Mouse (Mus musculus): ENCODE results near the gene Lefty2. TPM values are rescaled to one million over a fixed set of nuclear protein-coding genes. Genes with fewer than 3 reads are reported as not detected.

Lefty2 gene
- polyA plus RNA-seq, 1 experiment: 1.9 TPM

GRCm38 (mm10) chr1:180875126-180875525 lies 17.8 kb upstream of the Lefty2 start:
- H3K27me3 ChIP-seq (ENCODE audit: control insufficient read depth, insufficient read depth, low read length): no peaks in the 10 kb centered on the region
- H3K27ac ChIP-seq (ENCODE audit: control insufficient read depth, insufficient read depth, low read length): peak overlapping the region; percentile 55
- 36% methylated on average over 9 of the region's 9 CpGs for WGBS
- H3K4me1 ChIP-seq (replicated peaks; ENCODE audit: control insufficient read depth, insufficient read depth, low read length): peaks cover 15% of the 10 kb centered on the region
- DNase-seq: peak; percentile 55
- no peak for TF ChIP-seq CTCF (IDR thresholded peaks at IDR 0.05; ENCODE audit: borderline replicate concordance, control insufficient read depth, extremely low read depth, insufficient read depth, low read length, poor library complexity)
- no peak for TF ChIP-seq POLR2A (IDR thresholded peaks at IDR 0.05; ENCODE audit: control insufficient read depth, extremely low read depth, insufficient read depth, low read length, poor library complexity)
- H3K4me3 ChIP-seq (ENCODE audit: control insufficient read depth, insufficient read depth, low read length): no peak overlapping the region
- H3K36me3 ChIP-seq (ENCODE audit: control insufficient read depth, insufficient read depth, low read length): no peaks in the 10 kb centered on the region

- Histone ChIP-seq H3K27ac (ENCODE audit: control insufficient read depth, insufficient read depth, low read length) (no peak overlapping the region), H3K4me1 (replicated peaks; ENCODE audit: control insufficient read depth, insufficient read depth, low read length) (peaks cover 20% of the 10 kb centered on the region), H3K36me3 (ENCODE audit: control insufficient read depth, insufficient read depth, low read length) (no peaks in the 10 kb centered on the region), H3K27me3 (ENCODE audit: control insufficient read depth, insufficient read depth, low read length) (no peaks in the 10 kb centered on the region), H3K4me3 (ENCODE audit: control insufficient read depth, insufficient read depth, low read length) (no peak overlapping the region)
- TF ChIP-seq CTCF (IDR thresholded peaks at IDR 0.05; ENCODE audit: borderline replicate concordance, control insufficient read depth, extremely low read depth, insufficient read depth, low read length, poor library complexity): no peak
- no peak for TF ChIP-seq POLR2A (IDR thresholded peaks at IDR 0.05; ENCODE audit: control insufficient read depth, extremely low read depth, insufficient read depth, low read length, poor library complexity)
- 86% methylated on average over 4 of the region's 4 CpGs for WGBS
- DNase-seq: no peak
These were observed 15.4 kb upstream of the Lefty2 start for GRCm38 (mm10) chr1:180877466-180877865.

GRCm38 (mm10) chr1:180881768-180882167 lies 11.1 kb upstream of the Lefty2 start:
- no peak overlapping the region for H3K27ac ChIP-seq (ENCODE audit: control insufficient read depth, insufficient read depth, low read length)
- 61% methylated on average over 3 of the region's 3 CpGs for WGBS
- no peaks in the 10 kb centered on the region for H3K36me3 ChIP-seq (ENCODE audit: control insufficient read depth, insufficient read depth, low read length)
- no peaks in the 10 kb centered on the region for H3K27me3 ChIP-seq (ENCODE audit: control insufficient read depth, insufficient read depth, low read length)
- peaks cover 35% of the 10 kb centered on the region for H3K4me1 ChIP-seq (replicated peaks; ENCODE audit: control insufficient read depth, insufficient read depth, low read length)
- DNase-seq: no peak
- no peak overlapping the region for H3K4me3 ChIP-seq (ENCODE audit: control insufficient read depth, insufficient read depth, low read length)
- TF ChIP-seq POLR2A (IDR thresholded peaks at IDR 0.05; ENCODE audit: control insufficient read depth, extremely low read depth, insufficient read depth, low read length, poor library complexity): no peak
- no peak for TF ChIP-seq CTCF (IDR thresholded peaks at IDR 0.05; ENCODE audit: borderline replicate concordance, control insufficient read depth, extremely low read depth, insufficient read depth, low read length, poor library complexity)

GRCm38 (mm10) chr1:180883731-180884130 lies 9.2 kb upstream of the Lefty2 start:
- Histone ChIP-seq H3K4me1 (replicated peaks; ENCODE audit: control insufficient read depth, insufficient read depth, low read length) (peaks cover 46% of the 10 kb centered on the region), H3K36me3 (ENCODE audit: control insufficient read depth, insufficient read depth, low read length) (no peaks in the 10 kb centered on the region), H3K27ac (ENCODE audit: control insufficient read depth, insufficient read depth, low read length) (peak overlapping the region; percentile 95), H3K4me3 (ENCODE audit: control insufficient read depth, insufficient read depth, low read length) (no peak overlapping the region), H3K27me3 (ENCODE audit: control insufficient read depth, insufficient read depth, low read length) (no peaks in the 10 kb centered on the region)
- DNase-seq: peak; percentile 38
- 8% methylated on average over 7 of the region's 7 CpGs for WGBS
- TF ChIP-seq POLR2A (IDR thresholded peaks at IDR 0.05; ENCODE audit: control insufficient read depth, extremely low read depth, insufficient read depth, low read length, poor library complexity) (no peak), CTCF (IDR thresholded peaks at IDR 0.05; ENCODE audit: borderline replicate concordance, control insufficient read depth, extremely low read depth, insufficient read depth, low read length, poor library complexity) (no peak)

- H3K4me3 ChIP-seq (ENCODE audit: control insufficient read depth, insufficient read depth, low read length): peak overlapping the region; percentile 22; the same call in 1 of the 2 replicates
- peak overlapping the region; percentile 95 for H3K27ac ChIP-seq (ENCODE audit: control insufficient read depth, insufficient read depth, low read length)
- no peaks in the 10 kb centered on the region for H3K27me3 ChIP-seq (ENCODE audit: control insufficient read depth, insufficient read depth, low read length)
- H3K36me3 ChIP-seq (ENCODE audit: control insufficient read depth, insufficient read depth, low read length): no peaks in the 10 kb centered on the region
- DNase-seq: peak; percentile 58
- H3K4me1 ChIP-seq (replicated peaks; ENCODE audit: control insufficient read depth, insufficient read depth, low read length): peaks cover 50% of the 10 kb centered on the region
- WGBS: 7% methylated on average over 9 of the region's 9 CpGs
- TF ChIP-seq CTCF (IDR thresholded peaks at IDR 0.05; ENCODE audit: borderline replicate concordance, control insufficient read depth, extremely low read depth, insufficient read depth, low read length, poor library complexity): no peak
- TF ChIP-seq POLR2A (IDR thresholded peaks at IDR 0.05; ENCODE audit: control insufficient read depth, extremely low read depth, insufficient read depth, low read length, poor library complexity): no peak
These were observed 8.4 kb upstream of the Lefty2 start for GRCm38 (mm10) chr1:180884484-180884883.

- WGBS: 14% methylated on average over 13 of the region's 13 CpGs
- H3K36me3 ChIP-seq (ENCODE audit: control insufficient read depth, insufficient read depth, low read length): no peaks in the 10 kb centered on the region
- no peak overlapping the region for H3K27ac ChIP-seq (ENCODE audit: control insufficient read depth, insufficient read depth, low read length)
- TF ChIP-seq POLR2A (IDR thresholded peaks at IDR 0.05; ENCODE audit: control insufficient read depth, extremely low read depth, insufficient read depth, low read length, poor library complexity) (no peak), CTCF (IDR thresholded peaks at IDR 0.05; ENCODE audit: borderline replicate concordance, control insufficient read depth, extremely low read depth, insufficient read depth, low read length, poor library complexity) (no peak)
- H3K4me1 ChIP-seq (replicated peaks; ENCODE audit: control insufficient read depth, insufficient read depth, low read length): peaks cover 46% of the 10 kb centered on the region
- no peak for DNase-seq
- H3K27me3 ChIP-seq (ENCODE audit: control insufficient read depth, insufficient read depth, low read length): no peaks in the 10 kb centered on the region
- H3K4me3 ChIP-seq (ENCODE audit: control insufficient read depth, insufficient read depth, low read length): no peak overlapping the region
These were observed 4.3 kb upstream of the Lefty2 start for GRCm38 (mm10) chr1:180888556-180889042.

- Histone ChIP-seq H3K4me3 (ENCODE audit: control insufficient read depth, insufficient read depth, low read length) (no peak overlapping the region), H3K36me3 (ENCODE audit: control insufficient read depth, insufficient read depth, low read length) (no peaks in the 10 kb centered on the region), H3K27me3 (ENCODE audit: control insufficient read depth, insufficient read depth, low read length) (no peaks in the 10 kb centered on the region), H3K27ac (ENCODE audit: control insufficient read depth, insufficient read depth, low read length) (no peak overlapping the region), H3K4me1 (replicated peaks; ENCODE audit: control insufficient read depth, insufficient read depth, low read length) (peaks cover 40% of the 10 kb centered on the region)
- WGBS: 85% methylated on average over 7 of the region's 7 CpGs
- TF ChIP-seq CTCF (IDR thresholded peaks at IDR 0.05; ENCODE audit: borderline replicate concordance, control insufficient read depth, extremely low read depth, insufficient read depth, low read length, poor library complexity): no peak
- no peak for TF ChIP-seq POLR2A (IDR thresholded peaks at IDR 0.05; ENCODE audit: control insufficient read depth, extremely low read depth, insufficient read depth, low read length, poor library complexity)
- no peak for DNase-seq
These were observed 3.7 kb upstream of the Lefty2 start for GRCm38 (mm10) chr1:180889172-180889571.

All from thymus, adult 2 months (tissue).